Mouse (Mus musculus): Measurements from ENCODE around the gene Cth. TPM values are rescaled to one million over a fixed set of nuclear protein-coding genes. Genes with fewer than 3 reads are reported as not detected.

The Cth gene
- polyA plus RNA-seq, 1 experiment from 2014 or later, result 9.5 TPM

DNA sequence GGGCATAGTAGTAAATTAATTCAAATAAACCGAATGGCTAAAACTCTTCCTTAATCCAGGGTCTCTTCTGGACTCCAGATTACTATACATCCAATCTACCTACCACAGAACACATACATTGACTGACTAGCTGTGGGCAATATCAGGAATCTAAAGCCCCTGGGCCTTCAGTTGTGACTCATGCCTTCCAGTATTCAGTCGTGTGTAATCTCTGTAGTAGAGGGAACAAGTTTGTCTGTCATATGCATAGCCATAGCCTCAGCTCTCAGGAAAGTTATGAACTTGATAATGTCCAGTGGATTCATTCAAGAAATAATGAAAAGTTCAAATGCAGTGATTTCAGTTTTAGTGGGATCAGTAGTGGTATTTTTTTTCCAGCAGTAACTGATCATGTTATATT is 59.0 kb downstream of the Cth start:
- Histone ChIP-seq H3K36me3 (replicated peaks) (no peaks in the 10 kb centered on the region), H3K27ac (no peak overlapping the region), H3K9ac (no peak overlapping the region), H3K4me2 (no peak overlapping the region), H3K9me3 (no peaks in the 10 kb centered on the region), H3K4me1 (no peaks in the 10 kb centered on the region), H3K4me3 (replicated peaks) (no peak overlapping the region), H3K27me3 (no peaks in the 10 kb centered on the region)
- ATAC-seq (ENCODE audit: low FRiP score), result no peak
- 90% methylated on average over 2 of the region's 2 CpGs for WGBS

DNA sequence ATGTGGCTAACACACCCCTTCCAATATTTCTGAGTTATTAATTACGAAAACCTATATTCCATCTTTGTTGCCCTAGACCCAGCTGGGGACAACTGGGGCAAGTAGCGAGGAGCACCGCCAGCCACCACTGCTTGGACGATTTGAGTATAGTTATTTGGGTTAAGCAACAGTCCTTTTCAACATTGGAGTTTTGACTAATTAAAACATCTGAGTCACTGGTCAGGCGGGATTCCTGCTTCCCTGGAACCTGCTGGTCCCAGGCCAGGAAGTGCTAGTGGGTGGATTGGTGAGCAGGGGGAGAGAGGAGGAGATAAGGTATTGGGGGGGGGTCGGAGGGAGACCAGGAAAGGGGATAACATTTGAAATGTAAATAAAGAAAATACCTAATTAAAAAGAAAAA is 59.4 kb downstream of the Cth start:
- Histone ChIP-seq H3K36me3 (replicated peaks) (no peaks in the 10 kb centered on the region), H3K4me3 (replicated peaks) (no peak overlapping the region), H3K9ac (no peak overlapping the region), H3K9me3 (no peaks in the 10 kb centered on the region), H3K4me1 (no peaks in the 10 kb centered on the region), H3K4me2 (no peak overlapping the region), H3K27me3 (no peaks in the 10 kb centered on the region), H3K27ac (no peak overlapping the region)
- no peak for ATAC-seq (ENCODE audit: low FRiP score)
- 80% methylated on average over 6 of the region's 6 CpGs for WGBS

DNA sequence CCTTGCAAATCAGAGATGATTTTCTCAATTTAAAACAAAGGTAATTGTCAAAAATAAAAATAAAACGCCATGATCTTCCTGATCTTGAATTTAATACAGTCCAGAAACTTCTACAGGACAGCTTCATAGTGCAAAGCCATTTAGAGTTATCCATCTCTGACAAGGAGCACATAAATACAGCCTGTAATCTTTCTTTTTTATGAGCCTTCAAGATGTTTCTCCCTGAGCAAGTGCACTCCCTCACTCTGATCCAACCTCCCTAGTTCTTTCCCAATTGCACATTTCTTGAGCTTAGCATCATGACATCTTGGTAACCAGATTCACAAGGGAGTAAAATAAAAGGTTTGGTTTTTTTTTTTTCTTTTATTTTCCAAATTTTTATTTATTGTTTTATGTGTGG is 72.1 kb downstream of the Cth start:
- H3K9me3 ChIP-seq, result no peaks in the 10 kb centered on the region
- WGBS, result 57% methylated on average over 1 of the region's 1 CpGs
- H3K9ac ChIP-seq, result no peak overlapping the region
- ATAC-seq (ENCODE audit: low FRiP score), result no peak
- no peak overlapping the region for H3K4me3 ChIP-seq (replicated peaks)
- H3K27ac ChIP-seq, result no peak overlapping the region
- no peaks in the 10 kb centered on the region for H3K4me1 ChIP-seq
- no peak overlapping the region for H3K4me2 ChIP-seq
- H3K27me3 ChIP-seq, result no peaks in the 10 kb centered on the region
- no peaks in the 10 kb centered on the region for H3K36me3 ChIP-seq (replicated peaks)

DNA sequence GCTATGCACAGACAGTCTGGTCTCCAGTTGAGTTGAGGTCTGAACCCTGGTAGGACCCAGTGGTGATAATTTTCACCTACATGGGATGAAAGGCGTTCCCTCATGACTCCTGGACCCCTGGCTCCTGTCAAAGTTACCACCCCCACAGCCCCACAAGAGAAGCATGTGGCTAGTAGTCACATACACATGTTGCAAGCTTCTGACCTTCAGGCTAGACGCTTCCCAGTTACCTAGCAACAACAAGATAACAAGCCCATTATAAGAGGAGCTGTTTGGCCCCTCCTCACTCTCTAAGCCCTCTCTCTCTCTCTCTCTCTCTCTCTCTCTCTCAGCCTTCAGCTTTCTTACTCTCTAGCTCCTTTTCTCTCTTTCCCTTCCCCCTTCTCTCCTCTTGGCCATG is 76.4 kb downstream of the Cth start:
- Histone ChIP-seq H3K9ac (no peak overlapping the region), H3K4me1 (no peaks in the 10 kb centered on the region), H3K9me3 (no peaks in the 10 kb centered on the region), H3K4me3 (replicated peaks) (no peak overlapping the region), H3K27ac (no peak overlapping the region), H3K27me3 (no peaks in the 10 kb centered on the region), H3K4me2 (no peak overlapping the region), H3K36me3 (replicated peaks) (no peaks in the 10 kb centered on the region)
- WGBS, result 34% methylated on average over 2 of the region's 2 CpGs
- no peak; the same call in 1 of the 2 replicates for ATAC-seq (ENCODE audit: low FRiP score)

DNA sequence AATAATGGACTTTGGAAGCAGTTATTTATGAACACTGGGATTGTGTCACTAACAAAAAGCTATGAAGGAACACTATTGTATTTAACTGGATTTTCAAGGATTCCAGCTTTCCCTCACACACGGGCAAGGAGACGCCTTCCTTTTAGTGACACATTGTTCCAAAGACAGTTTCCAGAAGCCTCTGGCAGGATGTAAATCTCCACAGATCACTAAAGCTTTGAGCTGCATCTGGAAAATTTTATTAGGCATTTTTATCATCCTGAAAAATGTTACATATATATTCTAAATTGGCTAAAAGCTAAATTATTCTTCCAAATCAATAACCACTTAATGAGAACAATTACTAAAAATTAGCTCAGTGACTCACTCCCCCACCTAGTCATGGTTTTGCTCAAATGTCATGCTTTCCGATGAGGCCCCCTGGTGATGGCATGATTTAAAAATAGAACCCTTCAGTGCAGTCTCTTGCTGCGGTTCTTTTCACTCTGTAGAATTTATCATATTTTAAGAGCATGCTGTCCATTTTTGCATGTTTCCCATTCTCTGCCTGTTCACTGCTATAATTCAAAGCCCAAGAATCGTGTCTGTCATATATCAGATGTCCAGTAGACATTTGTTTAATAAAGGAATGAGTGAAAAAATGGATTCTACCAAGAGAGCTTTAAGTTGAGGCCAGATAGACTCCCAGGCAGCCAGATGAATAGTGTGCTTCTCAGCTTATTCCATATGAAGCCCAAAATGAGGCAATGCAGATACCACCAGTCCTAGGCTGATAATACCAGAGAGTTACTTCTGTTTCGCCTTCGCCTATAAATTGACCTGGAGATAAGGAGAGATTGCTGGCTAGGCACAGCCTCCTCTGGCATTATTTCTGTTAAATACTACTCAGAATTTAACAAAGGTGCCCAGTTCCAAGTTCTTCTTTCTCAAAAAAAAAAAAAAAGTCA is 77.3 kb downstream of the Cth start:
- Histone ChIP-seq H3K4me3 (replicated peaks) (no peak overlapping the region), H3K9me3 (no peaks in the 10 kb centered on the region), H3K4me1 (no peaks in the 10 kb centered on the region), H3K36me3 (replicated peaks) (no peaks in the 10 kb centered on the region), H3K9ac (no peak overlapping the region), H3K27me3 (no peaks in the 10 kb centered on the region), H3K27ac (no peak overlapping the region), H3K4me2 (no peak overlapping the region)
- ATAC-seq (ENCODE audit: low FRiP score), result no peak
- WGBS, result 85% methylated on average over 7 of the region's 7 CpGs

Other genes with a start within 250 kb of the Cth start
- gene Ankrd13c, start 22.2 kb upstream of the Cth start, polyA plus RNA-seq (2016; fragmentation: Nextera tagmentation; extraction: Ambion mirVana), result 26.6 and 27.7 TPM in 2 replicates
- 346 and 368 TPM in 2 replicates for gene Srsf11, start 111.6 kb upstream of the Cth start, polyA plus RNA-seq (2016; fragmentation: Nextera tagmentation; extraction: Ambion mirVana)
- 80.9 and 81.0 TPM in 2 replicates for gene Lrrc40, start 111.6 kb upstream of the Cth start, polyA plus RNA-seq (2016; fragmentation: Nextera tagmentation; extraction: Ambion mirVana)